Mouse (Mus musculus): Measurements from ENCODE around the gene Ddx3x.

DNA sequence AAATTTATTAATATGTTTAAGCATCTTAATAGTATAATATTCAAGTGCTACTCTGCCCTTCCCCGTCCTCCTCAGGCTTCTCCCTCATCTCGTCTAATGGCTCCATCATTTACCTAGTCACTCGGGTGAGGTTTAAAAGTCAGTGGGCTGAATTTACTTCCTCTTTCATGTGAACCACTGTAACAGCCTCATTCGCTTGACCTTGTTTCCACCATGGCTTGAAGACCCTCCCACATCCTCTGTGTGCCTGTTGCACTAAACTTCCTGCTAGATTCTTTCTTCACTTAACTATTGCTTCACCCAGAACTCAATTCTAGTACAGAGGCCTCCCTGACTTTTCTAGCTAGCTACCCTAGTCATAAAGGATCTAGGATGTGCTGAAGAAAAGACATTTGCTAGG, 30.6 kb downstream of the Ddx3x start:
- TF ChIP-seq CTCF (IDR thresholded peaks at IDR 0.05; ENCODE audit: extremely low read depth, insufficient read length, insufficient replicate concordance, low read depth, low read length): no peak
- no peak for TF ChIP-seq POLR2A (IDR thresholded peaks at IDR 0.05; ENCODE audit: low read depth, low read length)

Measured in small intestine, adult 2 months (tissue).